11 mouse cellular contexts compared by ENCODE assay signal in the genomic region with DNA sequence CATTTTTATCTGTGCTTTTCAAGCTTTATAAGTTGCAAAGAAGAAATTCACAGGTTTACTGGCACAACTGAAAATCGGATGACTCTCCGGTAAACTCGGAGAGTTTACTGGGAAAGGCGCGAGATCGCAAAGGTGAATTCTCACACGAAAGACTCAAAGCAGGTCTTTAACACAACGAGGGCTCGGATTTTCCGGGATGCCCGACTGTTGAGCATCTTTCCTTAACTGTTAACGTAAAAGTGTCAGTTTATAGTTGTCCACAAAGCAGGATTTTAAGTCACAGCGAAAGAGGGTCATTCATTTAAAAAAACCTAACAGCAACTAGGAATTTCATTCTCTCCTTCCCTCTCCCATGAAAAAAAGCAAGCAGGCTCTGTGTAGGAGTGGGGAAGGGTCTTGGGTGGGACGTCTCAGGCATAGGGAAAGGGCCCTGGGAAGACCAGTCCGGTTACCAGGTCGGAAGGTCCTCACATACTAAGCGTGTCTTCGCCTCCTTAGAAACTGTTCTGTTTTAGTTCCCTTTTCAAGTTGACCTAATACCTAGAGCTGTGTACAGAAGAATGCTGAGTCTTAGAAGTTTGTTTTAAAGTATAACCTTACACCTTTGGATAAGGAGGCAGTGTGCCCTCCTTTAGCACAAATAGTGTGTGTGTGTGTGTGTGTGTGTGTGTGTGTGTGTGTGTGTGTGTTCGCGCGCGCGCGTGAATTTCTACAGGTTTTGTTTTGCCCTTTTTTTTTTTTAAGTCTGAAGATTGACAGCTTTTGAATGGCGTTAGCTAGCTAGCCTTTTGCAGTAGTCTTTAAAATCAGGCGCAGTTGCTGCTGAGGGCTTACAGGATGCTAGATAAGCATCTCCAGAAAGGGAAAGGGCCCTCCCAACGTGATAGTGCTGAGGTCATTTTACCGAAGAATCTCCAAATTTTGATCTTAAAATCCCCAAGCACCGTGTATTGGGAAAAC. TPM values are rescaled to one million over a fixed set of nuclear protein-coding genes. Genes with fewer than 3 reads are reported as not detected.
DNase-seq lines count a peak whose midpoint lies in the region; ATAC-seq lines count a peak whose summit lies in the region.
"Had no signal": no experiment of that assay in that cellular context is flagged by ENCODE, and none has a peak within 500 bp of the region (broad histone marks: within the 10 kb centered on the region; RNA-seq: fewer than 3 reads in every experiment).

No protein-coding gene starts in this region.

- no peaks in the 10 kb centered on the region for H3K9me3 ChIP-seq in hindbrain, embryonic 13.5 days
- H3K9me3 ChIP-seq in midbrain, embryonic 14.5 days (ENCODE audit: control insufficient read depth, low read length), result no peaks in the 10 kb centered on the region

- peak overlapping the region; percentile 30 for H3K27ac ChIP-seq in hindbrain, embryonic 13.5 days
- H3K27ac ChIP-seq in midbrain, embryonic 14.5 days (replicated peaks; ENCODE audit: low read depth, low read length), result peak overlapping the region; percentile 94
- H3K27ac ChIP-seq: left cerebral cortex, adult 2 months had no signal

- H3K27me3 ChIP-seq in hindbrain, embryonic 13.5 days, result peaks cover 83% of the 10 kb centered on the region
- H3K27me3 ChIP-seq in midbrain, embryonic 14.5 days (ENCODE audit: control insufficient read depth, insufficient read depth, low read length), result peaks cover 17% of the 10 kb centered on the region

- H3K4me3 ChIP-seq in hindbrain, embryonic 13.5 days, result peak overlapping the region; percentile 48
- peak overlapping the region; percentile 58 for H3K4me3 ChIP-seq in midbrain, embryonic 14.5 days (replicated peaks; ENCODE audit: low read depth, low read length)
- H3K4me3 ChIP-seq: left cerebral cortex, adult 2 months had no signal

- peak overlapping the region; percentile 72 for H3K4me2 ChIP-seq in hindbrain, embryonic 13.5 days
- H3K4me2 ChIP-seq in midbrain, embryonic 14.5 days (ENCODE audit: low read length), result peak overlapping the region; percentile 80

- peaks cover 24% of the 10 kb centered on the region for H3K4me1 ChIP-seq in hindbrain, embryonic 13.5 days (replicated peaks)
- peaks cover 11% of the 10 kb centered on the region for H3K4me1 ChIP-seq in midbrain, embryonic 14.5 days (ENCODE audit: control insufficient read depth, insufficient read depth, low read length)

- no peaks in the 10 kb centered on the region for H3K36me3 ChIP-seq in hindbrain, embryonic 13.5 days
- no peaks in the 10 kb centered on the region for H3K36me3 ChIP-seq in midbrain, embryonic 14.5 days (ENCODE audit: control insufficient read depth, insufficient read depth, low read length)

- 2% methylated on average over 29 of the region's 29 CpGs for WGBS in hindbrain, embryonic 13.5 days
- WGBS in midbrain, embryonic 14.5 days, result 1% methylated on average over 29 of the region's 29 CpGs

- DNase-seq in cerebellum, postnatal 10 days, result peak; percentile 50 to 59
- DNase-seq in R1 (ENCODE audit: low read depth, low spot score), result peak; percentile 67
- peak; percentile 65 for DNase-seq in midbrain, embryonic 14.5 days
- no peak for DNase-seq in lung, postnatal 14 days
- no peak for DNase-seq in layer of hippocampus, adult 9-10 months (ENCODE audit: low spot score)
- DNase-seq in urinary bladder, postnatal 4 days (ENCODE audit: low spot score in 2 of 2), result no peak

- peak overlapping the region; percentile 73 for H3K9ac ChIP-seq in hindbrain, embryonic 13.5 days
- peak overlapping the region; percentile 80 for H3K9ac ChIP-seq in midbrain, embryonic 14.5 days (replicated peaks; ENCODE audit: low read length)

- ATAC-seq in cerebellum, adult (ENCODE audit: insufficient number of reproducible peaks, low FRiP score, low TSS enrichment), result no peak
- no peak for ATAC-seq in hindbrain, embryonic 13.5 days (ENCODE audit: low FRiP score)
- ATAC-seq in midbrain, embryonic 14.5 days (ENCODE audit: low FRiP score, low TSS enrichment), result no peak
- ATAC-seq: lung, postnatal 0 days had no signal

RNA-seq across cellular contexts. Expression of gene Cnpy1, which starts 34.7 kb away (rescaled TPM):
- polyA plus RNA-seq in hindbrain, embryonic 13.5 days (2015; fragmentation: Nextera tagmentation; extraction: Ambion mirVana), result 33.9 and 42.8 TPM in 2 replicates
- 67.4 and 99.4 TPM in 2 replicates for polyA plus RNA-seq in midbrain, embryonic 14.5 days (2014; fragmentation: Nextera tagmentation; extraction: Ambion mirVana)
- polyA plus RNA-seq: heart, embryonic 16.5 days had no signal

RNA-seq across cellular contexts. Expression of gene En2, which starts 45.4 kb away (rescaled TPM):
- 0.58 and 0.71 TPM in 2 replicates for polyA plus RNA-seq in hindbrain, embryonic 13.5 days (2015; fragmentation: Nextera tagmentation; extraction: Ambion mirVana)
- 3.8 TPM in 2 replicates for polyA plus RNA-seq in midbrain, embryonic 14.5 days (2014; fragmentation: Nextera tagmentation; extraction: Ambion mirVana)
- polyA plus RNA-seq: heart, embryonic 16.5 days; lung, postnatal 0 days had no signal

Comparison
In these comparisons a context has a peak if more than half of its experiments do, and no peak if none do; other contexts are left out.
1. DNase-seq: peak in cerebellum, postnatal 10 days (2 of 2), R1 (single experiment) and midbrain, embryonic 14.5 days (single experiment); none in lung, postnatal 14 days (single experiment), layer of hippocampus, adult 9-10 months (single experiment) and urinary bladder, postnatal 4 days (0 of 2).